Mouse (Mus musculus): ENCODE results near the gene Rab1b. TPM values are rescaled to one million over a fixed set of nuclear protein-coding genes. Genes with fewer than 3 reads are reported as not detected.
"Not testable (repeated sequence)": the region's sequence is repeated elsewhere in the genome, so short reads cannot be mapped to it uniquely, and the experiment has no call there.

The Rab1b gene
- polyA plus RNA-seq (2016; fragmentation: Nextera tagmentation; extraction: Ambion mirVana) = 118 and 126 TPM in 2 replicates

- Histone ChIP-seq H3K4me3 (peak within 1 kb of the TSS; percentile 72), H3K36me3 (peaks cover 48% of the 10 kb centered on the region), H3K27ac (peak within 1 kb of the TSS; percentile 86), H3K4me2 (peak within 1 kb of the TSS; percentile 85), H3K4me1 (peaks cover 41% of the 10 kb centered on the region), H3K9ac (peak within 1 kb of the TSS; percentile 90), H3K9me3 (replicated peaks) (no peaks in the 10 kb centered on the region), H3K27me3 (replicated peaks) (no peaks in the 10 kb centered on the region)
- WGBS (ENCODE audit: insufficient replicate concordance) = under 1% methylated on average over 46 of the region's 46 CpGs
- ATAC-seq = peak; percentile 92
These were observed at the start of gene Rab1b for GRCm38 (mm10) chr19:5106731-5107191. Gene Rab1b (minus strand): TSS chr19:5107072.

- Histone ChIP-seq H3K4me1 (peaks cover 3% of the 10 kb centered on the region), H3K27ac (no peak overlapping the region), H3K9ac (no peak overlapping the region), H3K9me3 (replicated peaks) (peaks cover 9% of the 10 kb centered on the region), H3K4me2 (no peak overlapping the region), H3K27me3 (replicated peaks) (no peaks in the 10 kb centered on the region), H3K4me3 (no peak overlapping the region), H3K36me3 (peaks cover 58% of the 10 kb centered on the region)
- WGBS (ENCODE audit: insufficient replicate concordance) = 86% methylated on average over 6 of the region's 6 CpGs
- no peak for ATAC-seq
These were observed 45.4 kb upstream of the Rab1b start for GRCm38 (mm10) chr19:5152261-5152660.

- Histone ChIP-seq H3K4me3 (no peak overlapping the region), H3K9ac (no peak overlapping the region), H3K27me3 (replicated peaks) (no peaks in the 10 kb centered on the region), H3K9me3 (replicated peaks) (peaks cover 9% of the 10 kb centered on the region), H3K36me3 (peaks cover 61% of the 10 kb centered on the region), H3K4me2 (no peak overlapping the region), H3K4me1 (peaks cover 3% of the 10 kb centered on the region), H3K27ac (no peak overlapping the region)
- no peak for ATAC-seq
- WGBS (ENCODE audit: insufficient replicate concordance) = 72% methylated on average over 5 of the region's 5 CpGs
These were observed 44.9 kb upstream of the Rab1b start for GRCm38 (mm10) chr19:5151741-5152140.

- Histone ChIP-seq H3K27me3 (replicated peaks) (no peaks in the 10 kb centered on the region), H3K36me3 (peaks cover 64% of the 10 kb centered on the region), H3K27ac (no peak overlapping the region), H3K9me3 (replicated peaks) (peaks cover 9% of the 10 kb centered on the region), H3K9ac (no peak overlapping the region), H3K4me2 (no peak overlapping the region), H3K4me3 (no peak overlapping the region), H3K4me1 (peaks cover 3% of the 10 kb centered on the region)
- no peak for ATAC-seq
- WGBS (ENCODE audit: insufficient replicate concordance) = 19% methylated on average over 3 of the region's 3 CpGs
These were observed 44.5 kb upstream of the Rab1b start for GRCm38 (mm10) chr19:5151331-5151730.

GRCm38 (mm10) chr19:5150358-5150757 lies 43.5 kb upstream of the Rab1b start:
- Histone ChIP-seq H3K27ac (no peak overlapping the region), H3K9me3 (replicated peaks) (peaks cover 9% of the 10 kb centered on the region), H3K4me3 (no peak overlapping the region), H3K36me3 (peaks cover 62% of the 10 kb centered on the region), H3K4me2 (no peak overlapping the region), H3K9ac (no peak overlapping the region), H3K27me3 (replicated peaks) (no peaks in the 10 kb centered on the region), H3K4me1 (no peaks in the 10 kb centered on the region; the same call in 1 of the 2 replicates)
- no peak for ATAC-seq
- WGBS (ENCODE audit: insufficient replicate concordance) = 86% methylated on average over 6 of the region's 6 CpGs

- WGBS (ENCODE audit: insufficient replicate concordance) = 68% methylated on average over 4 of the region's 6 CpGs
- not testable (repeated sequence) for H3K4me3 ChIP-seq; H3K9ac ChIP-seq; H3K4me1 ChIP-seq; H3K4me2 ChIP-seq; H3K27me3 ChIP-seq (replicated peaks); ATAC-seq; H3K9me3 ChIP-seq (replicated peaks)
- Histone ChIP-seq H3K36me3 (peaks cover 66% of the 10 kb centered on the region), H3K27ac (peak overlapping the region; percentile 59; the same call in 1 of the 2 replicates)
These were observed 42.2 kb upstream of the Rab1b start for GRCm38 (mm10) chr19:5149041-5149440.

GRCm38 (mm10) chr19:5139640-5140039 lies 32.8 kb upstream of the Rab1b start:
- ATAC-seq = no peak
- no peaks in the 10 kb centered on the region for H3K27me3 ChIP-seq (replicated peaks)
- no peak overlapping the region for H3K4me3 ChIP-seq
- H3K4me1 ChIP-seq = no peaks in the 10 kb centered on the region
- peaks cover 53% of the 10 kb centered on the region for H3K36me3 ChIP-seq
- H3K9ac ChIP-seq = no peak overlapping the region
- WGBS (ENCODE audit: insufficient replicate concordance) = 15% methylated on average over 2 of the region's 2 CpGs
- H3K4me2 ChIP-seq = no peak overlapping the region
- no peak overlapping the region for H3K27ac ChIP-seq
- no peaks in the 10 kb centered on the region for H3K9me3 ChIP-seq (replicated peaks)

GRCm38 (mm10) chr19:5131237-5131636 lies 24.4 kb upstream of the Rab1b start:
- Histone ChIP-seq H3K27ac (no peak overlapping the region), H3K4me2 (no peak overlapping the region), H3K36me3 (peaks cover 21% of the 10 kb centered on the region), H3K9ac (no peak overlapping the region), H3K4me3 (no peak overlapping the region), H3K9me3 (replicated peaks) (no peaks in the 10 kb centered on the region), H3K27me3 (replicated peaks) (no peaks in the 10 kb centered on the region; the same call in 1 of the 2 replicates), H3K4me1 (no peaks in the 10 kb centered on the region)
- 65% methylated on average over 4 of the region's 4 CpGs for WGBS (ENCODE audit: insufficient replicate concordance)
- ATAC-seq = no peak

- no peak overlapping the region for H3K9ac ChIP-seq
- no peak overlapping the region for H3K4me3 ChIP-seq
- H3K9me3 ChIP-seq (replicated peaks) = no peaks in the 10 kb centered on the region
- no peaks in the 10 kb centered on the region; the same call in 1 of the 2 replicates for H3K27me3 ChIP-seq (replicated peaks)
- WGBS (ENCODE audit: insufficient replicate concordance) = 42% methylated on average over 1 of the region's 1 CpGs
- peaks cover 13% of the 10 kb centered on the region for H3K36me3 ChIP-seq
- H3K4me1 ChIP-seq = no peaks in the 10 kb centered on the region
- H3K27ac ChIP-seq = no peak overlapping the region
- H3K4me2 ChIP-seq = no peak overlapping the region
- no peak for ATAC-seq
These were observed 22.9 kb upstream of the Rab1b start for GRCm38 (mm10) chr19:5129770-5130169.

GRCm38 (mm10) chr19:5124055-5124614 lies 17.3 kb upstream of the Rab1b start:
- H3K27me3 ChIP-seq (replicated peaks) = peaks cover 17% of the 10 kb centered on the region; the same call in 1 of the 2 replicates
- H3K4me2 ChIP-seq = no peak overlapping the region
- H3K4me3 ChIP-seq = no peak overlapping the region
- 50% methylated on average over 7 of the region's 7 CpGs for WGBS (ENCODE audit: insufficient replicate concordance)
- no peak overlapping the region for H3K9ac ChIP-seq
- no peaks in the 10 kb centered on the region for H3K36me3 ChIP-seq
- H3K9me3 ChIP-seq (replicated peaks) = no peaks in the 10 kb centered on the region
- no peaks in the 10 kb centered on the region for H3K4me1 ChIP-seq
- H3K27ac ChIP-seq = no peak overlapping the region
- ATAC-seq = no peak

GRCm38 (mm10) chr19:5123241-5123640 lies 16.4 kb upstream of the Rab1b start:
- no peak overlapping the region for H3K27ac ChIP-seq
- H3K4me1 ChIP-seq = peaks cover 5% of the 10 kb centered on the region
- 50% methylated on average over 3 of the region's 3 CpGs for WGBS (ENCODE audit: insufficient replicate concordance)
- peaks cover 25% of the 10 kb centered on the region for H3K27me3 ChIP-seq (replicated peaks)
- H3K4me2 ChIP-seq = no peak overlapping the region
- H3K36me3 ChIP-seq = no peaks in the 10 kb centered on the region
- H3K9ac ChIP-seq = no peak overlapping the region
- no peak overlapping the region for H3K4me3 ChIP-seq
- no peaks in the 10 kb centered on the region for H3K9me3 ChIP-seq (replicated peaks)
- ATAC-seq = no peak

GRCm38 (mm10) chr19:5122492-5122891 lies 15.6 kb upstream of the Rab1b start:
- ATAC-seq = no peak
- H3K9ac ChIP-seq = no peak overlapping the region
- no peak overlapping the region for H3K27ac ChIP-seq
- H3K4me3 ChIP-seq = no peak overlapping the region
- H3K36me3 ChIP-seq = no peaks in the 10 kb centered on the region
- H3K9me3 ChIP-seq (replicated peaks) = no peaks in the 10 kb centered on the region
- H3K27me3 ChIP-seq (replicated peaks) = peaks cover 33% of the 10 kb centered on the region
- WGBS (ENCODE audit: insufficient replicate concordance) = 60% methylated on average over 10 of the region's 10 CpGs
- peaks cover 13% of the 10 kb centered on the region for H3K4me1 ChIP-seq
- no peak overlapping the region for H3K4me2 ChIP-seq

GRCm38 (mm10) chr19:5118384-5118698 lies 11.5 kb upstream of the Rab1b start, which contains the start of gene Klc2:
Gene Klc2 (minus strand): TSS chr19:5118560.
- ATAC-seq = peak; percentile 80
- Histone ChIP-seq H3K27me3 (replicated peaks) (peaks cover 43% of the 10 kb centered on the region), H3K4me2 (peak within 1 kb of the TSS; percentile 97), H3K27ac (peak within 1 kb of the TSS; percentile 31; the same call in 1 of the 2 replicates), H3K4me3 (peak within 1 kb of the TSS; percentile 71), H3K4me1 (peaks cover 22% of the 10 kb centered on the region), H3K9me3 (replicated peaks) (no peaks in the 10 kb centered on the region), H3K36me3 (no peaks in the 10 kb centered on the region), H3K9ac (peak within 1 kb of the TSS; percentile 76)
- WGBS (ENCODE audit: insufficient replicate concordance) = 2% methylated on average over 18 of the region's 18 CpGs

Measured in liver, embryonic 12.5 days (tissue).